Mouse (Mus musculus): ENCODE measurements around the gene Asnsd1.

DNA sequence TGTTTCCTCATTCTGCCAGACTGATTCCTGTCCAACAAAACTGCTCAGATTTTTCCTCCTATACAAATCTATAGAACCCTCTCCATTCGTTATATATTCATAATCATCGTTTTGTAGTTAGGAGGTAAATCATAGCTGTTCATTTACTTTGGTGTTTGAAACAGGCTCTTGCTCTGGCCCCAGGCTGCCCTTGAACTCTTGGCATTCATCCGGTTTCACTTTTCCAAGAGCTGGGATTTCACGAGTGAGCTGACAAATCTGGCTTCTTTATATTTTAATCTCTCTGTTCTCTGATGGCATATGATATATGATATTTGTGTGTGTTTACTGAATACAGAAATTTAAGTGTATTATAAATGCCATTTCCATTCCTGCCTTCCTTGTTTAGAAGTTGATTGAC lies 52.0 kb downstream of the Asnsd1 start:
- TF ChIP-seq CTCF (conservative IDR thresholded peaks at IDR 0.05; ENCODE audit: insufficient read depth, insufficient read length, low read depth, low read length) (no peak), POLR2A (IDR thresholded peaks at IDR 0.05; ENCODE audit: low read depth, low read length) (no peak)

Data from kidney, adult 2 months (tissue).